Comparison of ENCODE assay signal across 9 mouse cellular contexts in the genomic region with DNA sequence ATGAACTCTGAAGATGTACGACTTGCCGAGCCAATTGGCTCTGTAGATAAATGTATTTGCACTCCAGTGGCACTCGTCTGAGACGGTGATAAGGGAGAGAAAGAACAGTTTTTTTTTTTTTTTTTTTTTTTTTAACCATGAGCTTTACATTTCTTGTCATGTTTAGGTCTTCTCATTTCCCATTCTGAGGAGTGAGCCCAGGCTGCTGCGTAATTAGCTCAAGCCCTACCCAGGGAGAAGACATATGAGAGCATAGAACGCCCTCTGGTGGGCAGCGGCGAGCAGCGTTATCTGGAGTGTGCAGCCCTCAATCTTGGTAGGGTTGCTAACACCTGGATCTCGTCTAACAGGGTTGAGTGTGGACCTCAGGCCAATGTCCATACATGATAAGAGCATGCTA. TPM values are rescaled to one million over a fixed set of nuclear protein-coding genes. Genes with fewer than 3 reads are reported as not detected.
A peak's percentile ranks its signal among the peaks of the same experiment; 100 is the strongest.
DNase-seq lines count a peak whose midpoint lies in the region; ATAC-seq and TF ChIP-seq lines count a peak whose summit lies in the region.
"Had no signal": no experiment of that assay in that cellular context is flagged by ENCODE, and none has a peak within 500 bp of the region (broad histone marks: within the 10 kb centered on the region; RNA-seq: fewer than 3 reads in every experiment).

No protein-coding gene starts in this region.

- TF ChIP-seq CTCF in layer of hippocampus, adult 2 months (conservative IDR thresholded peaks at IDR 0.05), result peak; percentile 79

- no peaks in the 10 kb centered on the region for H3K27me3 ChIP-seq in forebrain, embryonic 13.5 days

- H3K36me3 ChIP-seq in forebrain, embryonic 13.5 days (ENCODE audit: poor library complexity, severe bottlenecking), result no peaks in the 10 kb centered on the region

- no peak overlapping the region for H3K27ac ChIP-seq in forebrain, embryonic 13.5 days
- H3K27ac ChIP-seq in layer of hippocampus, adult 2 months, result no peak overlapping the region

- peak; percentile 32 for DNase-seq in Muller cell, postnatal 12 days (ENCODE audit: inconsistent ontology term)
- peak; percentile 65 for DNase-seq in c-Kit-positive CD71-positive TER-119-positive erythroid progenitor cells, embryonic 14.5 days (ENCODE audit: low spot score)
- peak; percentile 8 for DNase-seq in heart, postnatal 25 days (ENCODE audit: low spot score)
- peak; percentile 41 to 70 for DNase-seq in layer of hippocampus, adult 2 months (ENCODE audit: low spot score in 2 of 2)
- DNase-seq in lung, postnatal 10 days, result peak; percentile 76
- peak; percentile 84 for DNase-seq in right cerebral cortex, postnatal 14 days
- DNase-seq in urinary bladder, postnatal 10 days (ENCODE audit: low spot score), result peak; percentile 26

- peak; percentile 91 for ATAC-seq in forebrain, embryonic 13.5 days

- H3K4me1 ChIP-seq in forebrain, embryonic 13.5 days, result no peaks in the 10 kb centered on the region

- no peak overlapping the region for H3K4me3 ChIP-seq in forebrain, embryonic 13.5 days
- H3K4me3 ChIP-seq in layer of hippocampus, adult 2 months, result no peak overlapping the region

- H3K9ac ChIP-seq in forebrain, embryonic 13.5 days, result no peak overlapping the region

- intact Hi-C loops in heart, postnatal 25 days (cut with DNase I), result loop anchor here (2.0 to 5.0 kb wide), 3 partner anchors 122 to 356 kb away; no protein-coding TSS in a partner anchor

- WGBS in forebrain, embryonic 13.5 days, result 33% methylated on average over 10 of the region's 10 CpGs

- no peak overlapping the region for H3K4me2 ChIP-seq in forebrain, embryonic 13.5 days

- H3K9me3 ChIP-seq in forebrain, embryonic 13.5 days (replicated peaks), result no peaks in the 10 kb centered on the region

RNA-seq across cellular contexts. Expression of a gene that starts 57.5 kb away (rescaled TPM):
- polyA plus RNA-seq in forebrain, embryonic 13.5 days (2015; fragmentation: Nextera tagmentation; extraction: Ambion mirVana), result not detected in 2 replicates
- under 1 TPM in 1 of 2 experiments, not detected in 1; 0.08 TPM for total RNA-seq in heart, postnatal 25 days (2021)
- total RNA-seq in layer of hippocampus, adult 2 months (2021), result not detected
- total RNA-seq: layer of hippocampus, postnatal 14 days had no signal

Comparison
In these comparisons a context has a peak if more than half of its experiments do, and no peak if none do; other contexts are left out.
1. DNase-seq: peak in every context shown above with its lines; median percentile 84 in right cerebral cortex, postnatal 14 days; 76 in lung, postnatal 10 days; 65 in c-Kit-positive CD71-positive TER-119-positive erythroid progenitor cells, embryonic 14.5 days; 56 in layer of hippocampus, adult 2 months; 32 in Muller cell, postnatal 12 days; 26 in urinary bladder, postnatal 10 days; 8 in heart, postnatal 25 days.